Mouse (Mus musculus): ENCODE data around the gene Serac1. TPM values are rescaled to one million over a fixed set of nuclear protein-coding genes. Genes with fewer than 3 reads are reported as not detected.

Serac1 gene
- polyA plus RNA-seq, 2 experiments, result 0.69 to 1.6 TPM

- no peak for TF ChIP-seq CTCF (IDR thresholded peaks at IDR 0.05; ENCODE audit: low read depth)
- no peak for TF ChIP-seq EP300 (IDR thresholded peaks at IDR 0.05; ENCODE audit: low read depth)
- Histone ChIP-seq H3K27ac (no peak overlapping the region), H3K4me3 (ENCODE audit: insufficient read depth in 1 of 2, low read depth in 2 of 2, low read length in 2 of 2) (no peak overlapping the region), H3K27me3 (ENCODE audit: control insufficient read depth, insufficient read depth, low read length) (no peaks in the 10 kb centered on the region), H3K9ac (replicated peaks) (no peak overlapping the region), H3K36me3 (replicated peaks; ENCODE audit: control insufficient read depth, insufficient read depth, low read depth) (no peaks in the 10 kb centered on the region), H3K4me1 (replicated peaks; ENCODE audit: control insufficient read depth in 2 of 2, insufficient read depth in 2 of 2, low read length in 1 of 2) (peaks cover 3 to 18% of the 10 kb centered on the region in 2 experiments; a peak in 3 of 4 replicates), H3K4me2 (ENCODE audit: low read depth) (no peak overlapping the region), H3K9me3 (ENCODE audit: control insufficient read depth, low read length) (no peaks in the 10 kb centered on the region)
- 69% methylated on average over 4 of the region's 4 CpGs for whole genome bisulfite sequencing (ENCODE audit: insufficient replicate concordance)
- ATAC-seq (ENCODE audit: insufficient read depth), result no peak
- DNase-seq (ENCODE audit: low read depth in 3 of 3, low spot score in 3 of 3), result no peak
Measured at GRCm38 (mm10) chr17:6009606-6010005, 69.9 kb downstream of the Serac1 start.

- peaks cover 3 to 18% of the 10 kb centered on the region in 2 experiments; a peak in 3 of 4 replicates for H3K4me1 ChIP-seq (replicated peaks; ENCODE audit: control insufficient read depth in 2 of 2, insufficient read depth in 2 of 2, low read length in 1 of 2)
- H3K9me3 ChIP-seq (ENCODE audit: control insufficient read depth, low read length), result no peaks in the 10 kb centered on the region
- TF ChIP-seq CTCF (IDR thresholded peaks at IDR 0.05; ENCODE audit: low read depth), result no peak
- H3K27me3 ChIP-seq (ENCODE audit: control insufficient read depth, insufficient read depth, low read length), result no peaks in the 10 kb centered on the region
- H3K9ac ChIP-seq (replicated peaks), result no peak overlapping the region
- DNase-seq (ENCODE audit: low read depth in 3 of 3, low spot score in 3 of 3) (no peak), ATAC-seq (ENCODE audit: insufficient read depth) (0 out of 2 replicates have a peak, but pooled peaks have one; percentile 22)
- WGBS (ENCODE audit: insufficient replicate concordance), result 17% methylated on average over 11 of the region's 11 CpGs
- H3K4me3 ChIP-seq (ENCODE audit: insufficient read depth in 1 of 2, low read depth in 2 of 2, low read length in 2 of 2), result no peak overlapping the region
- H3K4me2 ChIP-seq (ENCODE audit: low read depth), result no peak overlapping the region
- no peaks in the 10 kb centered on the region for H3K36me3 ChIP-seq (replicated peaks; ENCODE audit: control insufficient read depth, insufficient read depth, low read depth)
- H3K27ac ChIP-seq, result no peak overlapping the region
Measured at GRCm38 (mm10) chr17:6008590-6008989, 71.0 kb downstream of the Serac1 start.

GRCm38 (mm10) chr17:6007902-6008301, 71.6 kb downstream of the Serac1 start:
- no peak for DNase-seq (ENCODE audit: low read depth in 3 of 3, low spot score in 3 of 3)
- WGBS (ENCODE audit: insufficient replicate concordance), result 18% methylated on average over 9 of the region's 9 CpGs
- Histone ChIP-seq H3K4me1 (replicated peaks; ENCODE audit: control insufficient read depth in 2 of 2, insufficient read depth in 2 of 2, low read length in 1 of 2) (peaks cover 3 to 18% of the 10 kb centered on the region in 2 experiments; a peak in 3 of 4 replicates), H3K4me2 (ENCODE audit: low read depth) (no peak overlapping the region), H3K27ac (no peak overlapping the region), H3K9me3 (ENCODE audit: control insufficient read depth, low read length) (no peaks in the 10 kb centered on the region), H3K27me3 (ENCODE audit: control insufficient read depth, insufficient read depth, low read length) (no peaks in the 10 kb centered on the region), H3K36me3 (replicated peaks; ENCODE audit: control insufficient read depth, insufficient read depth, low read depth) (no peaks in the 10 kb centered on the region), H3K4me3 (ENCODE audit: insufficient read depth in 1 of 2, low read depth in 2 of 2, low read length in 2 of 2) (no peak overlapping the region), H3K9ac (replicated peaks) (no peak overlapping the region)
- ATAC-seq (ENCODE audit: insufficient read depth), result no peak
- TF ChIP-seq CTCF (IDR thresholded peaks at IDR 0.05; ENCODE audit: low read depth) (no peak), EP300 (IDR thresholded peaks at IDR 0.05; ENCODE audit: low read depth) (no peak)

GRCm38 (mm10) chr17:6007101-6007780, 72.3 kb downstream of the Serac1 start:
- no peak for DNase-seq (ENCODE audit: low read depth in 3 of 3, low spot score in 3 of 3)
- TF ChIP-seq CTCF (IDR thresholded peaks at IDR 0.05; ENCODE audit: low read depth) (no peak), EP300 (IDR thresholded peaks at IDR 0.05; ENCODE audit: low read depth) (no peak)
- no peak for ATAC-seq (ENCODE audit: insufficient read depth)
- Histone ChIP-seq H3K36me3 (replicated peaks; ENCODE audit: control insufficient read depth, insufficient read depth, low read depth) (no peaks in the 10 kb centered on the region), H3K27me3 (ENCODE audit: control insufficient read depth, insufficient read depth, low read length) (no peaks in the 10 kb centered on the region), H3K9ac (replicated peaks) (no peak overlapping the region), H3K4me2 (ENCODE audit: low read depth) (no peak overlapping the region), H3K27ac (no peak overlapping the region), H3K4me3 (ENCODE audit: insufficient read depth in 1 of 2, low read depth in 2 of 2, low read length in 2 of 2) (no peak overlapping the region), H3K4me1 (replicated peaks; ENCODE audit: control insufficient read depth in 2 of 2, insufficient read depth in 2 of 2, low read length in 1 of 2) (peaks cover 3 to 18% of the 10 kb centered on the region in 2 experiments; a peak in 3 of 4 replicates), H3K9me3 (ENCODE audit: control insufficient read depth, low read length) (no peaks in the 10 kb centered on the region)
- WGBS (ENCODE audit: insufficient replicate concordance), result 59% methylated on average over 5 of the region's 5 CpGs

GRCm38 (mm10) chr17:6005638-6006471, 73.7 kb downstream of the Serac1 start:
- no peaks in the 10 kb centered on the region for H3K36me3 ChIP-seq (replicated peaks; ENCODE audit: control insufficient read depth, insufficient read depth, low read depth)
- 27% methylated on average over 14 of the region's 14 CpGs for WGBS (ENCODE audit: insufficient replicate concordance)
- ATAC-seq (ENCODE audit: insufficient read depth) (peak; percentile 36; the same call in 1 of the 2 replicates), DNase-seq (ENCODE audit: low read depth in 3 of 3, low spot score in 3 of 3) (peak in 1 of 3 experiments; percentile 15)
- H3K4me3 ChIP-seq (ENCODE audit: insufficient read depth in 1 of 2, low read depth in 2 of 2, low read length in 2 of 2), result no peak overlapping the region
- H3K27ac ChIP-seq, result no peak overlapping the region
- H3K4me1 ChIP-seq (replicated peaks; ENCODE audit: control insufficient read depth in 2 of 2, insufficient read depth in 2 of 2, low read length in 1 of 2), result peaks cover 3 to 18% of the 10 kb centered on the region in 2 experiments; a peak in 3 of 4 replicates
- no peaks in the 10 kb centered on the region for H3K9me3 ChIP-seq (ENCODE audit: control insufficient read depth, low read length)
- TF ChIP-seq CTCF (IDR thresholded peaks at IDR 0.05; ENCODE audit: low read depth) (0 out of 2 replicates have a peak, but pooled peaks have one; percentile 17), EP300 (IDR thresholded peaks at IDR 0.05; ENCODE audit: low read depth) (no peak)
- H3K27me3 ChIP-seq (ENCODE audit: control insufficient read depth, insufficient read depth, low read length), result no peaks in the 10 kb centered on the region
- no peak overlapping the region for H3K9ac ChIP-seq (replicated peaks)
- H3K4me2 ChIP-seq (ENCODE audit: low read depth), result peak overlapping the region; percentile 11; the same call in 1 of the 2 replicates

Data from liver, embryonic 14.5 days (tissue).